Mouse (Mus musculus): ENCODE results near the gene Thra.

DNA sequence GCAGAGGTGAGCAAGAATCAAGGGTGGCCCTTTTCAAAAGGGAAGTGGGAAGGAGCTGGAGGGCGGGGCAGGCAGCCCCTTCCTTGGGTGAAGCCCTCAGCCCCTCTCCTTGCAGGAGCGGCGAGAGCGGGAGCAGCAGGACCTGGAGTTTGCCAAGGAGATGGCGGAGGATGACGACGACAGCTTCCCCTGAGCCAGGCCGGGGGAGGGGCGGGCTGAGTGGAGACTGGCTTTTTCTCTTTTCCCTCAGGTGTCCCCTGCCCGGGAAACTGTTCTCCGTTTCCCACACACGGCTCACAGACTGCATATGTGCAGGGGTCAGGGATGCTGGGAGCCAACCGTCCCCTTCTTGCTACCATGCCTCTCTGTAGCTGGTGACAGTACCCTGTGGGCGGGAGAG, 45.0 kb upstream of the Thra start:
- TF ChIP-seq CTCF (IDR thresholded peaks at IDR 0.05; ENCODE audit: low read depth, low read length) (no peak), POLR2A (IDR thresholded peaks at IDR 0.05; ENCODE audit: borderline replicate concordance, low read depth, low read length) (no peak)
